Mouse (Mus musculus) skeletal muscle tissue, adult 2 months (tissue): ENCODE data around the gene Rcbtb1.
"Not testable (repeated sequence)": the region's sequence is repeated elsewhere in the genome, so short reads cannot be mapped to it uniquely, and the experiment has no call there.

Experiments used
- DNase-seq: peaks from one replicate; pipeline ENCODE4 v3.0.0-alpha.2; 2012; ENCODE audit warnings: low read depth, low spot score

Rcbtb1 gene

DNA sequence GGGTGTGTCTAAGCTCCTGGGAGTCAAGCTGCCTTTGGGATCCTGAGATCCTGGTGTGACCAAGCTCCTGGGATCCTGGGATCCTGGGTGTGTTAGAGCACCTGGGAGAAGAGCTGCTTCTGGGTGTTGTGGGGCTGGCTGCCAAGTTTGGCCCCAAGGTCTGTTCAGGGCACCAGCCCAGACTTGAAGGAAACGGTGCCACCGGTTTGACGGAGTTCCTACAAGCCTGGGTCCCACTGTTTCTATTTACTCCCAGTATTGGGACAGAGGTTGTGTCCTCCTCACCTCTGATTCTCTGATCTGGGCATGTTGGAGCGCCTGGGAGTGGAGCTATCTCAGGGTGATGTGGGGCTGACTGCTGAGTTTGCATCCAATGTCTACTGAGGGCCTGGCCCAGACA is 74.0 kb downstream of the Rcbtb1 start:
- not testable (repeated sequence) for DNase-seq
